Mouse (Mus musculus): Measurements from ENCODE around the gene Hmcn2. TPM values are rescaled to one million over a fixed set of nuclear protein-coding genes. Genes with fewer than 3 reads are reported as not detected.

The Hmcn2 gene
- total RNA-seq, 2 experiments from 2014 or later = 0.26 TPM; not detected in 1

DNA sequence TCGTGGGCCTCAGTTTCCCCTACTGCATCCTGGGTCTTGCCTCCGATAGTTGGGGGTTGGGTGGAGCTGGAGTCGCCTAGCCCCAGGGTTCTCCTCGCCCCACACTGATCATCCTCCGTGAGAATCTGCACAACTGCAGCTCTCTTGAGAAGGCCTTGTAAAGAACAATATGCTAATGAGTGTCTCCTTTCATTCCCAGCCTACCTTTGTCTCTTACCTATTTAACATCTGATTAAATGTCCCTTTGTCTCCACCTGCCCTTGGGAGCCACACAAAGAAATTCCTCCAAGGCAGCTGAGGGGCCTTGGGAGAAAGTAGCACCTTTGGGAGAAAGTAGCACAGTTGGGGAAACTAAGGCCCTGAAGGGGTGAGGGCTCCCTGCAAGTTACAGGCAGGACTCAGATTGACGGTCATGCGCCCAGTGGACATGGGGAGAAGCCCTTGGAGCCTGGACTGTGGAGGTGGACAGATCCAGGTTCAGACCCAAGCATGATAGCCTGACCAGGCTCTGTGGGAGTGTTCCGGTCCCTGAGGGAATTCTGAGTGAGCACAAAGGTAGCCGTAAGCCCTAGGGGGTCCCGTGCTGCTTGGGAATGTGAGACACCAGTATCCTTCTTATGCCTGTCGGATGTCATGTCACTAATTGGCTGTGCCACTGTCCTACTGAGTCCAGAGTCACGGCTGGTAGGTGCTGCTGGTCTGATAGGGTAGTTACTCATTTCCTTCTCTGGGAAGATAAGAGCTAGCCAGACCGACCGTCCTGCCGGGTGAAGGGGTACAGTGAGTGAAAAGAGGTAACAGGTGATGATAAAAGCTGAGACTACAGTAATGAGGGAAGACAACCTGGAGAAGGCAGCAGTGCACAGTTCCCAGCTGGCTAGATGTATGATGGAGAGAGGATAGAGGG is 188.7 kb downstream of the Hmcn2 start:
- ATAC-seq (ENCODE audit: poor library complexity, severe bottlenecking) = no peak

GRCm38 (mm10) chr2:31505472-31505871 is 191.3 kb downstream of the Hmcn2 start:
- ATAC-seq (ENCODE audit: poor library complexity, severe bottlenecking) = no peak

DNA sequence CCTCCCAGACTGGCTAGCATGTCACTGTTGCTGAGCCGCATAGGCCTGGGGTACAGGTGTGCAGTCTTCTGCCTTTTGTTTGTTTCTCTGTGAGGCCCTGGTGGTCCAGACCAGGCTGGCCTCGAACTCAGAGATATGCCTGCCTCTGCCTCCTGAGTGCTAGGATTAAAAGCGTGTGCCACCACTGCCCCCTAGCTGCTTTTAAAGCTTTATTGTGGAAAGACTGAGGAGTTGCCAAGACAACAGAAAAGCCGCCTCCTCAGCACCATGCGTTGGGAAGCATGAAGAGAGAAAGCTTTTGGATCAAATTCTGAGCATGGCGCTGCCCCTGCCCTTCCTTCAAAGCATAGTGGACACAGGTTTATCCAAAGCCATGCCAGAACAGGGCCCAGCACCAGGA is 194.6 kb downstream of the Hmcn2 start:
- ATAC-seq (ENCODE audit: poor library complexity, severe bottlenecking) = no peak

Other genes with a start within 250 kb of the Hmcn2 start
- 62.0 and 64.1 TPM in 2 replicates for gene Fnbp1, start 172.4 kb upstream of the Hmcn2 start, total RNA-seq (2015)
- 39.0 and 48.7 TPM in 2 replicates for gene Fnbp1, start 172.4 kb upstream of the Hmcn2 start, total RNA-seq (2017)
- gene Gpr107, start 162.1 kb upstream of the Hmcn2 start, total RNA-seq (2015) = 22.1 and 22.2 TPM in 2 replicates
- 29.2 and 32.1 TPM in 2 replicates for gene Gpr107, start 162.1 kb upstream of the Hmcn2 start, total RNA-seq (2017)
- gene Ncs1, start 68.6 kb upstream of the Hmcn2 start, total RNA-seq (2015) = 0.14 TPM in 1 of 2 replicates, not detected in the other
- 0.15 and 0.37 TPM in 2 replicates for gene Ncs1, start 68.6 kb upstream of the Hmcn2 start, total RNA-seq (2017)
- 137 and 147 TPM in 2 replicates for gene Ass1, start 155.8 kb downstream of the Hmcn2 start, total RNA-seq (2015)
- gene Ass1, start 155.8 kb downstream of the Hmcn2 start, total RNA-seq (2017) = 184 and 194 TPM in 2 replicates